Mouse (Mus musculus): Measurements from ENCODE around the gene Mthfd1l.

Gene Mthfd1l

GRCm38 (mm10) chr10:4124148-4124547 is 151.2 kb downstream of the Mthfd1l start:
- DNase-seq, result no peak

GRCm38 (mm10) chr10:4125232-4125631 is 152.3 kb downstream of the Mthfd1l start:
- DNase-seq, result no peak

- DNase-seq, result no peak
Observed at GRCm38 (mm10) chr10:4126335-4127012, 153.6 kb downstream of the Mthfd1l start.

DNA sequence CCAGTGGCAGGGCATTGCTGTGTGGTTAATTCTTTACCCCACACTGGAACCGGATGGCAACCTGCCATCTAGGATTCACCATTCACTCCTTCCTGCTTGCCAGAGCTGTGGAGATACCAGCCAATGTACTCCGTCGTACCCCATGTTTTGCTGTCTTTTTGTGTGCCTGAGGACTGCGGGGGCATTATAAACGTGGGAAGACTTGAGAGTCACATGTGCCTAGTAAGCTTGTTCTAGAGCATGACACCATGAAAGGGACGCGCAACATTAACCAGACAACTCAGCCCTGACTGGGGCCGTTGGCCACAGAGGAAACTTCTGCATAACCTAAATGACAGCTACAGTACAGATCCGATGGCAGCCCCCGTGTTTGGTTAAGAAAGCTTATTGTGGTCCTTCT is 155.5 kb downstream of the Mthfd1l start:
- no peak for DNase-seq

DNA sequence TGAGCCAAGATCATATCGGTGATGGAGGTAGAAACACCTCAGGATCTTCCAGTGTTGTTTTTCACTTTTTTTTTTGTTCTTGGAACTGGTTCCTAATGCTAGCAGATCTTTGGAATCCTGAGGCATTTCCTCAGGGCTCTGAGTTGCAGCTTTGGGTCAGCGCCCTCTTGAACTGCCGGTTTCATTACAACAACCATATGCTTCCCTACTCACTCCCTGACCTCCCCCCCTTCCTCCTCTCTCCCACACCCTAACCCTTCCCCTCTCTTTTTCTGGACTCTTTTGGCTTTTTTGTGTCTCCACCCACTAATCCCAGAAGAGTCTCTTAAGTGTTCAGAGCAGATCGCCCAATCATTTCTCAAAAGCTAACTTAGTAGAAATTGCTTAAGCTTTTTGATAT is 156.0 kb downstream of the Mthfd1l start:
- DNase-seq, result no peak

DNA sequence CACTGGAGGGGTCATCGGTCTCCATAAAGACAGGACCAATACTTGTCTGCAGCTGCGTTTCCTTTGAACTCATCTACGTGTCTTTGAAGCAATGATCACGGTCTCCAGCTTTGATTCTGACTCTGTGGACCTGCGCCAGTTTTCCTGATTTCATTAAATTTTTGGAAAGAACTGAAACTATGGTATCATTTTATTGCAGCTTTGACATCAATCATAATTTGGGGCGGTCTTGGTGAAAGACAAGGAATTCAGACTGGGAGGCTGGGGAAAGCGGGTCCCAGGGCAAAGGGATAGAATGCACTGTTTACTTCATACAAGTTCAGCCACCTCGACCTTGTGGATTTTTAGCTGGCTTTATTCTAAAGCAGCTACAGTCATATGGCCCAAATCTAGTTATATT is 156.5 kb downstream of the Mthfd1l start:
- no peak for DNase-seq

GRCm38 (mm10) chr10:4130034-4130607 is 157.2 kb downstream of the Mthfd1l start:
- no peak for DNase-seq

- no peak for DNase-seq
Observed at GRCm38 (mm10) chr10:4132735-4133134, 159.8 kb downstream of the Mthfd1l start.

DNA sequence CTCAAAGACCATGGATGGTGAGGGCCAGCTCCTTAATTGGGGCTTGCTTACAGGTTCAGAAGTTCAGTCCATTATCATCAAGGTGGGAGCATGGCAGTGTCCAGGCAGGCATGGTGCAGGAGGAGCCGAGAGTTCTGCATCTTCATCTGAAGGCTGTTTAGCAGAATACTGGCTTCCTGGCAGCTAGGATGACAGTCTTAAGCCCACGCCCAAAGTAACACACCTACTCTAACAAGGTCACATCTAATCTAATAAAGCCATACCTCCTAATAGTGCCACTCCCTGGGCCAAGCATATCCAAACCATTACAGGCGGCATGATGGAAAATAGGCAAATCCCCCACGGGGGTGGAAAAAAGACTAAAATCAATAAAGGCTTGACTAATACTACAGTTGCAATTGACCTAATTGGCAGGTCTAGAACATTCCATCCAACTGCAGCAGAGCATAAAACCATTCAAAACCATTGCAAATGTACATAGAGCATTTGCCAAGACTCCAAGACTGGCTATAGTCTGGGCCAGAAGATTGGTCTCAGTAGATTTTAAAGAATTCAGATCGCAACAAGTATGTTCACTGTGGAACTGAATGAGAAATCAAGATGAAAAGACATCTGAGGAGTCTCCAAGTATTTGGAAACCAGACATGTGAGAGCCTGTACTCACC is 162.3 kb downstream of the Mthfd1l start:
- DNase-seq, result no peak

GRCm38 (mm10) chr10:4139531-4139930 is 166.6 kb downstream of the Mthfd1l start:
- DNase-seq, result no peak

DNA sequence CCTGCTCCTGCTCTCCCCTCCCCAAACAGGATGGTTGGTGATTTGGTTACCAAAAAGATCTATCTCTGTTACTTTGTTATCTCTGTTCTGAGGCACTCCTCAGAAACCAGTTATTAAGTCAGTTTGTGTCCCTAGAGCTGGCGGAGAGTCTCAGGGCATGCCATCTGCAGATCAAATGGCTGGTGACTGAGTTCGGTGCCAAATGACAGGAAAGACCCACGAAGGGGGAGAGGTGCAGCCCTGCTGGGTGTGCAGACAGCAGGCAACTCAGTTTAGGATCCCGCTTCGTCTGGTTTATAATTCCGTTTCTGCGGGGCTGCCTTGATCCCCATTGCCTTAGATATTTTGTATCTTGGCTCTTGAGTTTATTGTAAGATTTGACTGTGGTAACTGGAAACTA is 168.8 kb downstream of the Mthfd1l start:
- no peak for DNase-seq

DNA sequence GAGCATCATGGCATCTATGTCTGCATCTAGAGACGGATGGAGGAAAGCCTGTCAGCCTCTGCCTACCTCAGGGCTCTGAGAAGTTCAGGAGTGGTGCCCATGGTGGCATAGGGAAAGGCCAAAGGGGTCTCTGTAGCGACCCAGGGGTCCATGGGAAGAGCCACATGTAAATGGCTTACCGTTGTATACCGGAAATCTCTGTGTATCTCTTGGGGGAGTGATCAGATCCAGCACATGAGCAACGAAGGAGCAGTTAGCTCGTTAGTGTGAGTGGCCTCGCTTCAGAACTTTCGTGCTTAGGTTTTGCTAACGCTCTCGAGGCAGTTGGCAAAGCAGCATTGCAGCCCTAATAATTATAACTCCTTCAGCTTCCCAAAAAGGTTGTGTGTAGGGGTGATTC is 169.9 kb downstream of the Mthfd1l start:
- no peak for DNase-seq

DNA sequence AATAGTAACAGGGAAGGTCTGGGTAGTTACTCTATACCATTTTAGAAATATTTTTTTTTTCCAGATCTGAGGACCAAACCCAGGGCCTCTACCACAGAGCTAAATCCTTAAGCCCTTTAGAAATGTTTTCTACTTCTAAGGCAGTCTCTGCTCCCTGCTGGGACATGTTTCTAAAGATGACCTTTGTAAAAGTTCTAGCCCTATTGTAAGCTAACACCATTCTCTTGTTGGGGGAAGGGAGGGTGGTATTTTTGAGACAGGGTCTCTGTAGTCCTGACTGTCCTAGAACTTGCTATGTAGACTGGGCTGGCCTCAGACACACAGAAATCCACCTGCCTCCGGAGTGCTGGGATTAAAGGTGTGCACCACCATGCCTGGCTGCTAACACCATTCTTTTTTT is 170.5 kb downstream of the Mthfd1l start:
- no peak for DNase-seq

- no peak for DNase-seq
Observed at GRCm38 (mm10) chr10:4145080-4145807, 172.3 kb downstream of the Mthfd1l start.

GRCm38 (mm10) chr10:4146947-4147346 is 174.0 kb downstream of the Mthfd1l start:
- no peak for DNase-seq

- no peak for DNase-seq
Observed at GRCm38 (mm10) chr10:4151159-4151558, 178.2 kb downstream of the Mthfd1l start.

- DNase-seq, result no peak
Observed at GRCm38 (mm10) chr10:4151862-4152776, 179.2 kb downstream of the Mthfd1l start.

GRCm38 (mm10) chr10:4153031-4153430 is 180.1 kb downstream of the Mthfd1l start:
- DNase-seq, result no peak

DNA sequence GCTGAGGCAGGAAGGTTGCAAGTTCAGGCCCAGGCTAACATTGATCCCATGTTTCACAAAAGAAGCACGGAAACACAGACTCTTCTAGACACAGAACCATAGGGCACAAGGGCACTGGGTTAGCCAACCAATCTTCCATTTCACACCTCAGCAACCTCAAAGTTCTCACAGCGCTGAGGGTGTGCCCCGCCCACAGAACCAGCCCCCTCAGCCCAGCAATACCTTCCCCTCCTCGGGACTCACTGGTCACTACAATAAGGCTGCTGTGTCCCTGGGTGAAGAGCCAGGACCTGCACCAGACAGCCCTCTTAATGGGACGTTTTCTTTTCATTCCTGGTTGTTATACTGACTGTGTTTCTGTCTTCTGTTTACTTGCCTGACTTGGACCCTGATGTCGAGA is 181.1 kb downstream of the Mthfd1l start:
- DNase-seq, result no peak

- DNase-seq, result no peak
Observed at GRCm38 (mm10) chr10:4155521-4155920, 182.6 kb downstream of the Mthfd1l start.

DNA sequence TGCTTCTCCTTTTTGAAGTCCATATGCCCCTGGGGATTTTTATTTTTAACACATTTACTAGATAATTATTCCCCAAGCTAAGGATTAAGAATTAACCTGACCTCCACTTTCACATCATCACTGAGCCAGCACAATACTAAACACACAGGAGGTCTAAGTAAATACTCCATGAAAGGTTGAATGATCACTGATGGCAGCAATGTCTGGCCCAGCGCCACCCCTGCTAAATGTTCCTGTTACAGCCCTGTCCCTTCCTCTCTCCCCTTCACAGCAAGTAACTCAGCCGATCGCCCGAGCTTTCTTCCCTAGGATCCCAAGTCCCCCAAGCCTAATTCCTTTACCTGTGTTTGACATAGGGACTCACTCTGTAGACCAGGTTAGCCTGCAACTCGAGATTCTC is 185.6 kb downstream of the Mthfd1l start:
- DNase-seq, result no peak

- no peak for DNase-seq
Observed at GRCm38 (mm10) chr10:4159541-4160090, 186.7 kb downstream of the Mthfd1l start.

All from right cerebral cortex, adult 18-20 months (tissue).